Mouse (Mus musculus) liver, adult 2 months (tissue): ENCODE results near the gene Mettl26. TPM values are rescaled to one million over a fixed set of nuclear protein-coding genes. Genes with fewer than 3 reads are reported as not detected.
A peak's percentile ranks its signal among the peaks of the same experiment; 100 is the strongest.

Experiments
- DNase-seq: peaks from one replicate; pipeline ENCODE4 v3.0.0-alpha.2; 2011; ENCODE audit warnings: low read depth, low spot score; ENCODE audit errors: extremely low read depth
- H3K27ac ChIP-seq: fragments of 200-500 bp; replicated peaks from 2 replicates; pipeline ENCODE4 v1.5.1; 2012; ENCODE audit warnings: low read depth, mild to moderate bottlenecking, control low read depth, inconsistent platforms, low read length; ENCODE audit not compliant: insufficient read depth
- H3K27me3 ChIP-seq: fragments of 200-500 bp; 2 replicates; pipeline ENCODE4 v1.6.1; 2012; ENCODE audit warnings: mild to moderate bottlenecking, moderate library complexity, low read length, inconsistent platforms; ENCODE audit not compliant: control insufficient read depth, insufficient read depth
- H3K36me3 ChIP-seq: fragments of 200-500 bp; 2 replicates; pipeline ENCODE4 v1.6.1; 2012; ENCODE audit warnings: low read length, inconsistent platforms; ENCODE audit not compliant: control insufficient read depth, insufficient read depth
- H3K4me1 ChIP-seq: fragments of 200-500 bp; 2 replicates; pipeline ENCODE4 v1.6.1; 2011; ENCODE audit warnings: low read length; ENCODE audit not compliant: control insufficient read depth, insufficient read depth
- H3K4me3 ChIP-seq: fragments of 200-500 bp; 2 replicates; pipeline ENCODE4 v1.5.1; 2011; ENCODE audit warnings: low read depth, mild to moderate bottlenecking, control low read depth, low read length, moderate library complexity; ENCODE audit not compliant: insufficient read depth
- H3K79me2 ChIP-seq: fragments of 200-500 bp; 2 replicates; pipeline ENCODE4 v1.6.1; 2012; ENCODE audit warnings: inconsistent platforms, mild to moderate bottlenecking, low read length, moderate library complexity; ENCODE audit not compliant: control insufficient read depth, insufficient read depth
- H3K9ac ChIP-seq: fragments of 200-500 bp; 2 replicates; pipeline ENCODE4 v1.6.1; 2012; ENCODE audit warnings: low read depth, mild to moderate bottlenecking, control low read depth, inconsistent platforms, low read length
- CTCF ChIP-seq: fragments of 200-500 bp; IDR thresholded peaks from 2 replicates; pipeline ENCODE4 v1.5.1; 2011; ENCODE audit warnings: low read depth, low read length, control low read depth
- POLR2A ChIP-seq: fragments of 200-500 bp; IDR thresholded peaks from 2 replicates; pipeline ENCODE4 v1.6.1; 2011; ENCODE audit warnings: low read length, control low read depth; ENCODE audit not compliant: insufficient read depth; ENCODE audit errors: extremely low read depth
- WGBS: fragments of 180-500 bp; shearing (Covaris S2); methylation state at CpG from one replicate; pipeline ENCODE4 v1.1.7; 2018; 5-methylcytosine and 5-hydroxymethylcytosine counted together
- polyA plus RNA-seq: library from polyadenylated mRNA; depleted of rRNA; stranded (reverse); fragments of >200 nt; gene quantifications from 2 replicates; pipeline ENCODE4 v1.2.3, GENCODE M21; 2012
- total RNA-seq: library from RNA; depleted of rRNA; stranded (reverse); fragments of >200 nt; gene quantifications from 2 replicates; pipeline ENCODE4 v1.2.3, GENCODE M21; 2014

Gene Mettl26
- total and polyA plus RNA-seq, 2 experiments = 131 to 415 TPM

DNA sequence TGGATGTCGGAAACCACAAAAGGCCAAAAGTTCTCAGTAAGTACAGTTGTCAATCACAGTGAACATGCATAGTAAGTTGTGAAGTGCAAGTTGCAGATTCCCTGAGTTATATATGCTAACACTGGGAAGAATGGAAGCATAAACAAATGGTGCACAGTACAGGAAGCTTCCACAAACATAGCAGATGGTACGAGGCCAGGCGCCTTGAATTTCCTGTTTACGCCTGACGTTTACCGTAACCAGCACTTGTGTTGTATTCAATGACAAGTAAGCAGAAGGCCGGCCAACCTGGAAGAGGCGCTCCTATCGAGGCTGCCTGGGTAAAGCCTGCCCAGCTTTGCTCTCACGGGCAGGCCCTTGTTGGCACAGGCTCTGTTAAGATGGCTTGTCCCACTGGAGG is 12.6 kb downstream of the Mettl26 start:
- H3K36me3 ChIP-seq = peaks cover 13% of the 10 kb centered on the region; the same call in 1 of the 2 replicates
- TF ChIP-seq CTCF (no peak), POLR2A (no peak)
- no peak overlapping the region for H3K4me3 ChIP-seq
- DNase-seq = no peak
- H3K27me3 ChIP-seq = no peaks in the 10 kb centered on the region
- peaks cover 9% of the 10 kb centered on the region for H3K4me1 ChIP-seq
- no peak overlapping the region for H3K9ac ChIP-seq
- peaks cover 5% of the 10 kb centered on the region; the same call in 1 of the 2 replicates for H3K79me2 ChIP-seq
- H3K27ac ChIP-seq = 0 out of 2 replicates have a peak overlapping the region, but pooled peaks have one; percentile 21
- WGBS = 69% methylated on average over 10 of the region's 10 CpGs

- Histone ChIP-seq H3K9ac (no peak overlapping the region), H3K4me1 (peaks cover 9% of the 10 kb centered on the region), H3K27me3 (no peaks in the 10 kb centered on the region), H3K79me2 (peaks cover 6% of the 10 kb centered on the region; the same call in 1 of the 2 replicates), H3K27ac (no peak overlapping the region), H3K36me3 (peaks cover 12% of the 10 kb centered on the region; the same call in 1 of the 2 replicates), H3K4me3 (no peak overlapping the region)
- no peak for TF ChIP-seq POLR2A
- TF ChIP-seq CTCF = no peak
- no peak for DNase-seq
- WGBS = 94% methylated on average over 3 of the region's 3 CpGs
Observed at GRCm38 (mm10) chr17:25888837-25889236, 14.0 kb downstream of the Mettl26 start.

DNA sequence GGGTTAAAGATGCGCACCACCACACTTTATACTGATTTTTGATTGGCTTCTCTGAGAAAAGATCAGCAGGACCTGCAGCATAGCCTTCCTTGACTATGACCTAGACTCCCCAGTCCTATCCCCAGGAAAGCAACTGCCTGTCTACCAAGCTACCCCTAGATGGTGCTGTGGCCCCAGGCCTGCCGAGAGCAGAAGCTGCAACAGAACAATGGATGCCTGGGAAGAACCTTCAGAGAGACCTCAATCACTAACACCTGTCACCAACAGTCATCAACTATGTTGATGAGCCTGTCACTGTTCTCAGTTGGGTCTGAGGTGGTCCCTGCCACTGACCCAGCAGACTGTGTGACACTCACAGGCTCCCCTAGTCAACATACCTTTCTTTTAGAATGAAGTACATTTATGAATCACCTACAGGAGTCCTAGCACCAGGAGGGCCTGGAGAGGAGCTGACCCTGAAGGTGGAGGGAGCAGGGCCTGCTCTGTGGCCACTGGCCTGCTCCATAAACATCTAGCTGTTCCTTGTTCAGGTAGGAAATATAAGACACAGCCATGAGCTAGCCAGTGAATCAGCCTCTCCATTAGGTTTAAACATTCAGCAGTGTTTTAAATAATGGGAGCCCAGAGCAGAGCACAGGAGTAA is 19.2 kb downstream of the Mettl26 start:
- no peak overlapping the region for H3K9ac ChIP-seq
- no peak overlapping the region for H3K27ac ChIP-seq
- DNase-seq = peak; percentile 55
- H3K4me1 ChIP-seq = no peaks in the 10 kb centered on the region; the same call in 1 of the 2 replicates
- H3K27me3 ChIP-seq = no peaks in the 10 kb centered on the region
- TF ChIP-seq POLR2A (no peak), CTCF (peak; percentile 99)
- H3K79me2 ChIP-seq = peaks cover 10% of the 10 kb centered on the region; the same call in 1 of the 2 replicates
- peaks cover 6% of the 10 kb centered on the region; the same call in 1 of the 2 replicates for H3K36me3 ChIP-seq
- 42% methylated on average over 2 of the region's 2 CpGs for WGBS
- H3K4me3 ChIP-seq = no peak overlapping the region

- DNase-seq = peak; percentile 58
- WGBS = 12% methylated on average over 2 of the region's 2 CpGs
Observed at GRCm38 (mm10) chr17:25895415-25895814, 20.5 kb downstream of the Mettl26 start.

GRCm38 (mm10) chr17:25895891-25896290 is 21.0 kb downstream of the Mettl26 start:
- no peaks in the 10 kb centered on the region for H3K36me3 ChIP-seq
- H3K79me2 ChIP-seq = peaks cover 15% of the 10 kb centered on the region; the same call in 1 of the 2 replicates
- H3K27me3 ChIP-seq = no peaks in the 10 kb centered on the region
- no peaks in the 10 kb centered on the region; the same call in 1 of the 2 replicates for H3K4me1 ChIP-seq
- 87% methylated on average over 12 of the region's 12 CpGs for WGBS
- H3K27ac ChIP-seq = no peak overlapping the region
- H3K9ac ChIP-seq = no peak overlapping the region
- DNase-seq = no peak
- TF ChIP-seq CTCF (no peak), POLR2A (no peak)
- H3K4me3 ChIP-seq = no peak overlapping the region

More at GRCm38 (mm10) chr17:25895415-25895814, 20.5 kb downstream of the Mettl26 start:
- H3K36me3 ChIP-seq = peaks cover under 1% of the 10 kb centered on the region; the same call in 1 of the 2 replicates
- TF ChIP-seq POLR2A = no peak
- 0 out of 2 replicates have a peak, but pooled peaks have one; percentile 15 for TF ChIP-seq CTCF
- no peak overlapping the region for H3K4me3 ChIP-seq
- H3K27me3 ChIP-seq = no peaks in the 10 kb centered on the region
- peaks cover 12% of the 10 kb centered on the region; the same call in 1 of the 2 replicates for H3K79me2 ChIP-seq
- no peak overlapping the region for H3K9ac ChIP-seq
- H3K4me1 ChIP-seq = no peaks in the 10 kb centered on the region; the same call in 1 of the 2 replicates
- no peak overlapping the region for H3K27ac ChIP-seq

DNA sequence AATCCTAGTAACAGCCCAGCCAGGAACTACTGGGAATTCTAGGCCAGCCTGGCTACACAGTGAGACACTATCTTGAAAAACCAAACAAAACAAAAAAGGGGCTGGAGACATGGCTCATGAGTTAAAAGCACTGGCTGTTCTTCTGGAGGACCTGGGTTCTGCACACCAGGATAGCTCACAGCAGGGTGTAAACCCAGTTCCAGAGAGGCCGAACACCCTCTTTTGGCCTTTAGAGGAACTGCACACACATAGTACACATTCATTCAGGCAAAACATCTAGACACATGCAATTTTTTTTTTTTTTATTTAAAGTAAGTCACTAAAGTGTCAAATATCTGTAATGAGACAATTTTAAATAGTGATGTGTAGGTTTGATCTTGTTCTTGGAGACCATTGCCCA is 25.3 kb downstream of the Mettl26 start:
- H3K27ac ChIP-seq = no peak overlapping the region
- H3K4me3 ChIP-seq = no peak overlapping the region
- WGBS = 100% methylated on average over 1 of the region's 1 CpGs
- peaks cover 23% of the 10 kb centered on the region; the same call in 1 of the 2 replicates for H3K79me2 ChIP-seq
- DNase-seq = no peak
- H3K27me3 ChIP-seq = no peaks in the 10 kb centered on the region
- TF ChIP-seq CTCF (no peak), POLR2A (no peak)
- no peak overlapping the region for H3K9ac ChIP-seq
- H3K36me3 ChIP-seq = no peaks in the 10 kb centered on the region
- H3K4me1 ChIP-seq = no peaks in the 10 kb centered on the region
